12 mouse cellular contexts compared by ENCODE assay signal in the genomic region with DNA sequence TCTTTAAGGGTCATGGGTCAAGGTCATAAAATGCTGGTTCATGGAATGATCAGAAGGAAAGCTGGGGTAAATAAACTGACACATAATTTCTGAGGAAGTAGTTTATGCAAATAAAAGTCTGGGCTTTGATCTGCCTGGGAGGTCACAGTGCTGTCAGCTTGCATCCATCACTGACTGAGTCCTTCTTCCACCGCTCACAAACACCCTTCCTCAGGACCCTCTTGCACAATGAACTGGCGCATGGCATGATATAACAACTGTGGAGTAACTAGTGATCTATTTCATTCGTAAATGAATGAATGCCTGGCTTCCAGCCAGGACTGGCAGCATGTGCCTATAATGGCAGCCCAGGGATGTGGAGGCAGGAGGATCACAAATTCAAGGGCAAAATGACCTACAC. TPM values are rescaled to one million over a fixed set of nuclear protein-coding genes. Genes with fewer than 3 reads are reported as not detected.
DNase-seq lines count a peak whose midpoint lies in the region; ATAC-seq lines count a peak whose summit lies in the region.
"Had no signal": no experiment of that assay in that cellular context is flagged by ENCODE, and none has a peak within 500 bp of the region (broad histone marks: within the 10 kb centered on the region; RNA-seq: fewer than 3 reads in every experiment).

No protein-coding gene starts in this region.

- intact Hi-C loops in gastrocnemius, postnatal 14 days (cut with DNase I; ENCODE audit: low total_unique reads) = no loop called here

- WGBS in hindbrain, embryonic 11.5 days = 31% methylated on average over 3 of the region's 3 CpGs
- 30% methylated on average over 3 of the region's 3 CpGs for WGBS in hindbrain, embryonic 12.5 days

- no peak overlapping the region for H3K4me3 ChIP-seq in hindbrain, embryonic 11.5 days (ENCODE audit: low read depth, low read length)
- H3K4me3 ChIP-seq in hindbrain, embryonic 12.5 days = no peak overlapping the region
- H3K4me3 ChIP-seq: megakaryocyte, embryonic 14.5 days had no signal

- H3K27me3 ChIP-seq in hindbrain, embryonic 11.5 days (ENCODE audit: control insufficient read depth, insufficient read depth, low read length) = no peaks in the 10 kb centered on the region
- no peaks in the 10 kb centered on the region for H3K27me3 ChIP-seq in hindbrain, embryonic 12.5 days
- H3K27me3 ChIP-seq: megakaryocyte, embryonic 14.5 days had no signal

- H3K9me3 ChIP-seq in hindbrain, embryonic 11.5 days (ENCODE audit: control insufficient read depth, low read length) = no peaks in the 10 kb centered on the region
- no peaks in the 10 kb centered on the region for H3K9me3 ChIP-seq in hindbrain, embryonic 12.5 days (replicated peaks)
- H3K9me3 ChIP-seq: megakaryocyte, embryonic 14.5 days had no signal

- H3K4me2 ChIP-seq in hindbrain, embryonic 11.5 days (replicated peaks; ENCODE audit: low read depth, low read length) = no peak overlapping the region
- no peak overlapping the region for H3K4me2 ChIP-seq in hindbrain, embryonic 12.5 days (replicated peaks)

- ATAC-seq in hindbrain, embryonic 11.5 days (ENCODE audit: low FRiP score) = no peak
- ATAC-seq in hindbrain, embryonic 12.5 days (ENCODE audit: low FRiP score) = no peak

- peak; percentile 11 for DNase-seq in hindbrain, embryonic 11.5 days (ENCODE audit: low spot score)
- peak; percentile 94 for DNase-seq in retina, postnatal 1 day
- no peak for DNase-seq in retina, embryonic 14.5 days (ENCODE audit: low spot score)
- peak; percentile 77 for DNase-seq in lung, postnatal 10 days
- DNase-seq in gastrocnemius, postnatal 14 days = no peak
- DNase-seq in testis, postnatal 14 days (ENCODE audit: low spot score) = no peak
- no peak for DNase-seq in right cerebral cortex, postnatal 4 days

- no peak overlapping the region for H3K9ac ChIP-seq in hindbrain, embryonic 11.5 days (ENCODE audit: low read depth, low read length)
- no peak overlapping the region for H3K9ac ChIP-seq in hindbrain, embryonic 12.5 days

- no peaks in the 10 kb centered on the region for H3K36me3 ChIP-seq in hindbrain, embryonic 11.5 days (ENCODE audit: control insufficient read depth, insufficient read depth, low read length)
- no peaks in the 10 kb centered on the region for H3K36me3 ChIP-seq in hindbrain, embryonic 12.5 days

- H3K4me1 ChIP-seq in hindbrain, embryonic 11.5 days (replicated peaks; ENCODE audit: control insufficient read depth, insufficient read depth, low read length) = no peaks in the 10 kb centered on the region
- no peaks in the 10 kb centered on the region for H3K4me1 ChIP-seq in hindbrain, embryonic 12.5 days
- H3K4me1 ChIP-seq: megakaryocyte, embryonic 14.5 days had no signal

- no peak overlapping the region for H3K27ac ChIP-seq in hindbrain, embryonic 11.5 days (ENCODE audit: low read depth, low read length)
- no peak overlapping the region for H3K27ac ChIP-seq in hindbrain, embryonic 12.5 days

RNA-seq across cellular contexts. Expression of a gene that starts 34.1 kb away (rescaled TPM):
- 0.11 TPM in 1 of 2 replicates, not detected in the other for polyA plus RNA-seq in hindbrain, embryonic 11.5 days (2014; fragmentation: Nextera tagmentation; extraction: Ambion mirVana)
- polyA plus RNA-seq in hindbrain, embryonic 12.5 days (2016; fragmentation: Nextera tagmentation; extraction: Ambion mirVana) = not detected in 2 replicates
- total RNA-seq in gastrocnemius, postnatal 14 days (2021) = not detected
- total RNA-seq: gastrocnemius, adult 8-10 months; hematopoietic stem cell, adult 5-6 weeks; left cerebral cortex, postnatal 14 days had no signal

RNA-seq across cellular contexts. Expression of a gene that starts 39.6 kb away (rescaled TPM):
- 0.25 and 0.37 TPM in 2 replicates for polyA plus RNA-seq in hindbrain, embryonic 11.5 days (2014; fragmentation: Nextera tagmentation; extraction: Ambion mirVana)
- 0.21 and 0.22 TPM in 2 replicates for polyA plus RNA-seq in hindbrain, embryonic 12.5 days (2016; fragmentation: Nextera tagmentation; extraction: Ambion mirVana)
- under 1 TPM in 1 of 2 experiments, not detected in 1; 0.16 TPM for total RNA-seq in gastrocnemius, postnatal 14 days (2021)
- total RNA-seq: hematopoietic stem cell, adult 5-6 weeks had no signal

Comparison
In these comparisons a context has a peak if more than half of its experiments do, and no peak if none do; other contexts are left out.
1. DNase-seq: peak in hindbrain, embryonic 11.5 days (single experiment), retina, postnatal 1 day (single experiment) and lung, postnatal 10 days (single experiment); none in retina, embryonic 14.5 days (single experiment), gastrocnemius, postnatal 14 days (single experiment), testis, postnatal 14 days (single experiment) and right cerebral cortex, postnatal 4 days (single experiment).